Mouse (Mus musculus) midbrain, embryonic 15.5 days (tissue): ENCODE data around the gene Sez6l. TPM values are rescaled to one million over a fixed set of nuclear protein-coding genes. Genes with fewer than 3 reads are reported as not detected.

ENCODE experiments used
- ATAC-seq: fragments of 200-750 bp; cut with Nextera tagmentation; replicated peaks from 2 replicates; pipeline ENCODE4 v1.8.0; 2017; ENCODE audit warnings: moderate TSS enrichment
- H3K27ac ChIP-seq: fragments of 300-500 bp; sonication (generic); 2 replicates; pipeline ENCODE4 v1.5.1; 2015; ENCODE audit warnings: mild to moderate bottlenecking, inconsistent platforms
- H3K27me3 ChIP-seq: fragments of 300-500 bp; sonication (generic); replicated peaks from 2 replicates; pipeline ENCODE4 v1.6.1; 2015; ENCODE audit warnings: inconsistent platforms
- H3K36me3 ChIP-seq: fragments of 300-500 bp; sonication (generic); replicated peaks from 2 replicates; pipeline ENCODE4 v1.6.1; 2015; ENCODE audit warnings: inconsistent platforms
- H3K4me1 ChIP-seq: fragments of 300-500 bp; sonication (generic); 2 replicates; pipeline ENCODE4 v1.6.1; 2015; ENCODE audit warnings: inconsistent platforms
- H3K4me2 ChIP-seq: fragments of 300-500 bp; sonication (generic); 2 replicates; pipeline ENCODE4 v1.6.1; 2015; ENCODE audit warnings: inconsistent platforms, mild to moderate bottlenecking, moderate library complexity
- H3K4me3 ChIP-seq: fragments of 300-500 bp; sonication (generic); 2 replicates; pipeline ENCODE4 v1.5.1; 2015; ENCODE audit warnings: mild to moderate bottlenecking, inconsistent platforms
- H3K9ac ChIP-seq: fragments of 300-500 bp; sonication (generic); 2 replicates; pipeline ENCODE4 v1.6.1; 2015; ENCODE audit warnings: mild to moderate bottlenecking, inconsistent platforms
- H3K9me3 ChIP-seq: fragments of 300-500 bp; sonication (generic); 2 replicates; pipeline ENCODE4 v1.6.1; 2016; ENCODE audit warnings: inconsistent platforms
- WGBS: fragments of 180-500 bp; shearing (Covaris S2); methylation state at CpG from one replicate; pipeline ENCODE4 v1.1.7; 2015; ENCODE audit warnings: mixed read lengths; 5-methylcytosine and 5-hydroxymethylcytosine counted together
- polyA plus RNA-seq: library from polyadenylated mRNA; unstranded; fragments of >200 nt; fragmentation: Nextera tagmentation; extraction: Ambion mirVana; gene quantifications from 2 replicates; pipeline ENCODE4 v1.2.1, GENCODE M21; 2015

The Sez6l gene
- polyA plus RNA-seq, 1 experiment from 2014 or later: 67.5 TPM

DNA sequence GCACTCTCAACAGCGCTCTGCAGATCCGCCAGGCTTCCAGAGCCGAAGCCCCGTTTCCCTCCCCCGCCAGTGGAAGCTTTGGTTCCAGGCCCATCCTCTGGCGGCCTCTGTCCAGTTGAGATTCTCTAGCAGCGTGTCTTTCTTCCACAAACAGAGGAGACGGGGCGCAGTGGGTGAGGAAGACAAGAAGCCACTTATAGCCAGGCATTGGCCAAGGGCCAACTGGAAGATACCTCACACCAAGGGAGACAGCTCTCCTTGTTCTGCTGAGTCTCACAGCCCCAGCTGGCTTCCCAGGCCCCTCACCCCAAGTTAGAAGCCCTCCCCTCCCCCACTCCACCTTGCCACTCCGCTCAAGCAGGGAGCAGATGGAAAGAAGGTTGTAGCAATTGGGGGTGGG is 765 bp upstream of the Sez6l start:
- Histone ChIP-seq H3K27me3 (0 out of 2 replicates have a peak, but pooled peaks cover 2% of the 10 kb centered on the region), H3K9me3 (no peaks in the 10 kb centered on the region), H3K4me2 (peak overlapping the region; percentile 70), H3K9ac (peak overlapping the region; percentile 86), H3K4me1 (peaks cover 52% of the 10 kb centered on the region), H3K27ac (peak overlapping the region; percentile 89), H3K36me3 (no peaks in the 10 kb centered on the region), H3K4me3 (peak overlapping the region; percentile 85)
- 7% methylated on average over 10 of the region's 10 CpGs for WGBS
- peak; percentile 12 for ATAC-seq

GRCm38 (mm10) chr5:112576361-112576992 is 508 bp downstream of the Sez6l start:
- ATAC-seq: peak; percentile 40; the same call in 1 of the 2 replicates
- Histone ChIP-seq H3K9me3 (no peaks in the 10 kb centered on the region), H3K27ac (peak overlapping the region; percentile 89), H3K4me1 (peaks cover 63% of the 10 kb centered on the region), H3K36me3 (no peaks in the 10 kb centered on the region), H3K4me3 (peak overlapping the region; percentile 85), H3K27me3 (0 out of 2 replicates have a peak, but pooled peaks cover 2% of the 10 kb centered on the region), H3K9ac (peak overlapping the region; percentile 86), H3K4me2 (peak overlapping the region; percentile 70)
- WGBS: under 1% methylated on average over 48 of the region's 48 CpGs

DNA sequence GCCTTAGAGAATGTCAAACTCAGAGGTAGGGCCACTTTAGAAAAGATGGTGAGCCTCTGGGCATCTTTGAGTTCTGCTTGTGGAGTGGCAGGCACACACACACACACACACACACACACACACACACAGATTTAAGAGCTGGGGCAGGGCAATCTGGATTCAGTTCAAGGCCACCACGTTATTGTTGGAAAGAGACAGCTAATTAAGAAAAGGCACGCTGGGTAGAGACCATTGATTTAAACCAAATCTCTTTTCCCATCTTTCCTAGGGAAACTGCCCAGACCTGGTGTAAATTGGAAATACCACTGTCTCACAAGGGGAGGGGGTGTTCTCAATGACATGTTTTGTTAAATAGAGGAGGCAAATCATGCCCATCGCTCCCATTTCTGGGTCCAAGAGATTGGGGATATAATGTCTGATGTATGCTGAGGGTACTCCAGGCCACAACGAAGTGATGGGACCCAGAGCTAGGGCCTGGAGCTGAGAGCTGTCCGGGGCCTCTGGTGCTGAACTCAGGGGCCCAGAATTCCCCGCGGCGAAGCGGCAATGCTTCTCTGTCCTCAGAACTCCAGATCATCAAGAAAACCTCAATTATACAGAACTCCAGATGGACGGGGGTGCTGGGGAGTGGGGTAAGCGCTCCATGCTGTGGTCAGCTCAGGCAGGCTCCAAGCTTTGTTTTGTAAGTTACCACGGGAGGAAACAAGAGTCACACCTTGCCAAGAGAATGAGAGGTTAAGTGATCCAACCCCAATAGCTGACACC is 1.7 kb downstream of the Sez6l start:
- ATAC-seq: no peak
- Histone ChIP-seq H3K27me3 (0 out of 2 replicates have a peak, but pooled peaks cover 2% of the 10 kb centered on the region), H3K4me2 (peak overlapping the region; percentile 70), H3K9ac (peak overlapping the region; percentile 86), H3K4me1 (peaks cover 57% of the 10 kb centered on the region), H3K27ac (peak overlapping the region; percentile 89), H3K36me3 (no peaks in the 10 kb centered on the region), H3K4me3 (peak overlapping the region; percentile 85), H3K9me3 (no peaks in the 10 kb centered on the region)
- WGBS: 4% methylated on average over 12 of the region's 12 CpGs

- Histone ChIP-seq H3K27ac (peak overlapping the region; percentile 46), H3K27me3 (0 out of 2 replicates have a peak, but pooled peaks cover 2% of the 10 kb centered on the region), H3K36me3 (no peaks in the 10 kb centered on the region), H3K4me2 (peak overlapping the region; percentile 70), H3K4me1 (peaks cover 57% of the 10 kb centered on the region), H3K9me3 (no peaks in the 10 kb centered on the region), H3K4me3 (peak overlapping the region; percentile 85), H3K9ac (peak overlapping the region; percentile 86; the same call in 1 of the 2 replicates)
- ATAC-seq: peak; percentile 64; the same call in 1 of the 2 replicates
- 3% methylated on average over 8 of the region's 8 CpGs for WGBS
Observed at GRCm38 (mm10) chr5:112573916-112574315, 3.1 kb downstream of the Sez6l start.

DNA sequence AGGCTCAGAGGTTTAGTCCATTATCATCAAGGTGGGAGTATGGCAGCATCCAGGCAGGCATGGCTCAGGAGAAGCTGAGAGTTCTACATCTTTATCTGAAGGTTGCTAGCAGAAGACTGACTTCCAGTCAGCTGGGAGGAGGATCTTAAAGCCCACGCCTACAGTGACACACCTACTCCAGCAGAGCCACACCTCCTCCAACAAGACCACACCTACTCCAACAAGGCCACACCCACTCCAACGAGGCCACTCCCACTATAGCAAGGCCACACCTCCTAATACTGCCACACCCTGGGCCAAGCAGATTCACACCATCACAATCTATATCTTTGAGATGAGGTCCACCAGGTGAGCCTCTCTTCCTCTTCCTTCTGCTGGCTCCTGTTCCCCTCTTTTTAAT is 4.8 kb downstream of the Sez6l start:
- Histone ChIP-seq H3K4me3 (no peak overlapping the region), H3K4me1 (peaks cover 49% of the 10 kb centered on the region), H3K27ac (no peak overlapping the region)

DNA sequence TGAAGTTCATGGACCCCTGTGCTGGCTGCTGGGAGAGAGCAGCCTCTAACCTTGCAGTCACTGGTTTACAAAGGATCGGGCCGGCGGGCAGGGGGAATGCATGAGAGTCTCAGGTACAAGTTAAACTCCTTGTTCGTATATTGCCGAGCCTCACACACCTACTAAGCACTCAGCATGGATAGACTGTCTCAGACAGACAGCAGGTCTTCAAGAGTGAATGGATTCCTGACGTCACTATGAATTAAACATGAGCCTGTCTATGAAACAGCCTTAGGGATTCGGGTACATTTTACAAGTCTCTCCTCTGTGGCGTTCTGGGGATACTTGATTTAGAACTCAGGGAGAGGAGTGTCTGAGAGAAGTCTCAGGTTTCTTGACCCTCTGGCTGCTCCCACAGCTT is 11.5 kb downstream of the Sez6l start:
- H3K4me2 ChIP-seq: no peak overlapping the region
- no peak for ATAC-seq
- H3K27ac ChIP-seq: no peak overlapping the region
- H3K9ac ChIP-seq: no peak overlapping the region
- no peak overlapping the region for H3K4me3 ChIP-seq
- 45% methylated on average over 8 of the region's 8 CpGs for WGBS
- peaks cover 52% of the 10 kb centered on the region for H3K4me1 ChIP-seq
- H3K27me3 ChIP-seq: no peaks in the 10 kb centered on the region
- H3K36me3 ChIP-seq: no peaks in the 10 kb centered on the region
- no peaks in the 10 kb centered on the region for H3K9me3 ChIP-seq

More for the DNA sequence above, 4.8 kb downstream of the Sez6l start:
- Histone ChIP-seq H3K9me3 (no peaks in the 10 kb centered on the region), H3K4me2 (peak overlapping the region; percentile 70; the same call in 1 of the 2 replicates), H3K9ac (no peak overlapping the region), H3K36me3 (no peaks in the 10 kb centered on the region), H3K27me3 (no peaks in the 10 kb centered on the region)
- no peak for ATAC-seq
- 56% methylated on average over 2 of the region's 2 CpGs for WGBS

DNA sequence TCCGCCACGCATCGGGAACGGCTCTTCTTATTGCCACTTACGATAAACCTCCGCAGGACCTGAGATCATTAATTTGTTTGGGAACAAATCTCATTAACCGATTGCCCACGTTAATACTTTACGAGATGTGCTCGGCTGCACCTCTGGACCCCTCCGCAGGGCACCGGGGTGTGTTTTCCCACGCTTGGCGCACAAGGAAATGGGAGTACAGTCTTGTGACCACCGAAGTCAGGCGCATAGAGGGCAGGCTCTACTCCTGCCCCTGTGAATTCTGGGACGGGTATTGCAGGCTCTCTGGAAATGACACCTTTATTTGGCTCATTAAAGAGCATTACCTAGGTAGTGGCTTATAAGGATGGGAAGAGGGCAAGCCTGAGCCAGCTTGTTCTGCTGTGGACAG is 11.9 kb downstream of the Sez6l start:
- H3K4me1 ChIP-seq: peaks cover 56% of the 10 kb centered on the region
- H3K4me3 ChIP-seq: no peak overlapping the region
- WGBS: 85% methylated on average over 17 of the region's 17 CpGs
- H3K27me3 ChIP-seq: no peaks in the 10 kb centered on the region
- H3K36me3 ChIP-seq: no peaks in the 10 kb centered on the region
- no peak overlapping the region for H3K9ac ChIP-seq
- no peaks in the 10 kb centered on the region for H3K9me3 ChIP-seq
- ATAC-seq: no peak
- H3K4me2 ChIP-seq: no peak overlapping the region
- H3K27ac ChIP-seq: no peak overlapping the region

GRCm38 (mm10) chr5:112560869-112561499 is 16.0 kb downstream of the Sez6l start:
- no peak overlapping the region for H3K4me3 ChIP-seq
- WGBS: 20% methylated on average over 15 of the region's 15 CpGs
- no peak overlapping the region for H3K9ac ChIP-seq
- no peaks in the 10 kb centered on the region for H3K9me3 ChIP-seq
- H3K4me2 ChIP-seq: peak overlapping the region; percentile 22
- peak; percentile 48; the same call in 1 of the 2 replicates for ATAC-seq
- H3K4me1 ChIP-seq: peaks cover 53% of the 10 kb centered on the region
- H3K27me3 ChIP-seq: no peaks in the 10 kb centered on the region
- H3K36me3 ChIP-seq: 0 out of 2 replicates have a peak, but pooled peaks cover 3% of the 10 kb centered on the region
- peak overlapping the region; percentile 61 for H3K27ac ChIP-seq

- Histone ChIP-seq H3K27me3 (no peaks in the 10 kb centered on the region), H3K9me3 (no peaks in the 10 kb centered on the region), H3K9ac (no peak overlapping the region), H3K4me1 (peaks cover 44% of the 10 kb centered on the region), H3K4me3 (no peak overlapping the region), H3K36me3 (0 out of 2 replicates have a peak, but pooled peaks cover 3% of the 10 kb centered on the region), H3K27ac (peak overlapping the region; percentile 61; the same call in 1 of the 2 replicates), H3K4me2 (0 out of 2 replicates have a peak overlapping the region, but pooled peaks have one; percentile 22)
- 64% methylated on average over 16 of the region's 16 CpGs for WGBS
- ATAC-seq: no peak
Observed at GRCm38 (mm10) chr5:112560139-112560538, 16.8 kb downstream of the Sez6l start.

DNA sequence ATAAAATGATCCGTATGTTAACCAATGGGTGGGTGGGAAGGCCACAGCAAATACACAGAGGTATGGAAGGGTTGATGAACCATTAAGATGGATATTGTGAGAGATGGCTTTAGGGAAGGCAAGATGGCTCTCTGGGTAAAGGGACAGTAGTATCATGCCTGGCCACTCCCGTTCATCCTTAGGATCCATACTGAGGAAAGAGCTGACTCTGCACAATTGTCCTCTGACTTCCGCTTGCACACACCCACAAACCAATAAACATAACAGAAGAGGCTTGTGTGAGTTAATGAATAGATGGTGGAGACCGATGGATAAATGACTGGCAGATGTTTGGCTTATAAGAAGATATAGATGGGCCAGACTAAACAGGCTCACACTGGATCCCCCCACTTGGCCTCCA is 19.6 kb downstream of the Sez6l start:
- no peak for ATAC-seq
- Histone ChIP-seq H3K4me3 (no peak overlapping the region), H3K9me3 (no peaks in the 10 kb centered on the region), H3K27me3 (no peaks in the 10 kb centered on the region), H3K4me2 (no peak overlapping the region), H3K27ac (no peak overlapping the region), H3K4me1 (peaks cover 43% of the 10 kb centered on the region), H3K36me3 (0 out of 2 replicates have a peak, but pooled peaks cover 3% of the 10 kb centered on the region), H3K9ac (no peak overlapping the region)
- 84% methylated on average over 4 of the region's 4 CpGs for WGBS

- Histone ChIP-seq H3K27ac (no peak overlapping the region), H3K9ac (no peak overlapping the region), H3K27me3 (no peaks in the 10 kb centered on the region), H3K4me1 (peaks cover 43% of the 10 kb centered on the region), H3K4me2 (no peak overlapping the region), H3K36me3 (0 out of 2 replicates have a peak, but pooled peaks cover 3% of the 10 kb centered on the region), H3K9me3 (no peaks in the 10 kb centered on the region), H3K4me3 (no peak overlapping the region)
- ATAC-seq: no peak
- 74% methylated on average over 3 of the region's 3 CpGs for WGBS
Observed at GRCm38 (mm10) chr5:112556640-112557039, 20.3 kb downstream of the Sez6l start.

GRCm38 (mm10) chr5:112554508-112554907 is 22.5 kb downstream of the Sez6l start:
- no peak overlapping the region for H3K4me2 ChIP-seq
- H3K4me1 ChIP-seq: peaks cover 45% of the 10 kb centered on the region
- 0 out of 2 replicates have a peak, but pooled peaks cover 3% of the 10 kb centered on the region for H3K36me3 ChIP-seq
- no peaks in the 10 kb centered on the region for H3K9me3 ChIP-seq
- WGBS: 72% methylated on average over 10 of the region's 10 CpGs
- H3K4me3 ChIP-seq: no peak overlapping the region
- no peaks in the 10 kb centered on the region for H3K27me3 ChIP-seq
- no peak overlapping the region for H3K9ac ChIP-seq
- ATAC-seq: no peak
- no peak overlapping the region for H3K27ac ChIP-seq
